ENCODE assay signal across 14 mouse cellular contexts in the genomic region with DNA sequence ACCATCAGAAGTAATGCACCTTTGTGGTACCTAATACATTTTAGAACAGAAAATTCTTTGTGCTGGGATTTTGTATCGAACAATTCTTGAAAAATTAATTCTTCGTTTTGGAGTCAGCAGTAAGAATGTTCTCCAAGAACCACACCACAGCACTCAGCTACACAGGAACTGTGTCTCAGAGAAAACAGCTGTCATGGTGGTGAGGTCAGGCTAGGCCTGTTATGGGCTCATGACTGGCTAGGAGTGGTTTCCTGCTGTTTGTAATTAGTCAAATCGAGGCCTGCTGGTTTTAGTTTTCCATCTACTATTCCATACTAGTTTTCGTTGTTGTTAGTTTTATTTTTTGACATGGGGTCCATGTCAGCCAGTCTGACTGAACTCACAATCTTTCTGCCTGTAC.
"Had no signal": no experiment of that assay in that cellular context is flagged by ENCODE, and none has a peak within 500 bp of the region (broad histone marks: within the 10 kb centered on the region; RNA-seq: fewer than 3 reads in every experiment).

No protein-coding gene starts in this region.

- H3K4me1 ChIP-seq: kidney, embryonic 15.5 days; neural tube, embryonic 13.5 days had no signal

- DNase-seq: kidney, adult 8-10 months; kidney, postnatal 10 days; kidney, postnatal 36 days; layer of hippocampus, postnatal 36 days; liver, embryonic 13.5 days; lung, adult 2 months; lung, postnatal 14 days; lung, postnatal 4 days; midbrain, embryonic 14.5 days; thymus, postnatal 25 days had no signal

- H3K27me3 ChIP-seq: kidney, embryonic 15.5 days; liver, embryonic 13.5 days; neural tube, embryonic 13.5 days had no signal

- H3K4me2 ChIP-seq: kidney, embryonic 15.5 days; liver, embryonic 13.5 days; midbrain, embryonic 11.5 days; neural tube, embryonic 13.5 days had no signal

- H3K36me3 ChIP-seq: liver, embryonic 13.5 days had no signal

- H3K27ac ChIP-seq: kidney, embryonic 15.5 days; left cerebral cortex, adult 2 months; liver, embryonic 13.5 days; neural tube, embryonic 13.5 days had no signal

- H3K9ac ChIP-seq: kidney, embryonic 15.5 days; liver, embryonic 13.5 days; neural tube, embryonic 13.5 days had no signal

- H3K9me3 ChIP-seq: kidney, embryonic 15.5 days; liver, embryonic 13.5 days; neural tube, embryonic 13.5 days had no signal

- H3K4me3 ChIP-seq: kidney, embryonic 15.5 days; left cerebral cortex, adult 2 months; liver, embryonic 13.5 days; neural tube, embryonic 13.5 days had no signal
